Mouse (Mus musculus) midbrain, embryonic 15.5 days (tissue): ENCODE results near the gene Tiparp. TPM values are rescaled to one million over a fixed set of nuclear protein-coding genes. Genes with fewer than 3 reads are reported as not detected.

Experiments
- ATAC-seq: fragments of 200-750 bp; cut with Nextera tagmentation; replicated peaks from 2 replicates; pipeline ENCODE4 v1.8.0; 2017; ENCODE audit warnings: moderate TSS enrichment
- H3K27ac ChIP-seq: fragments of 300-500 bp; sonication (generic); 2 replicates; pipeline ENCODE4 v1.5.1; 2015; ENCODE audit warnings: mild to moderate bottlenecking, inconsistent platforms
- H3K27me3 ChIP-seq: fragments of 300-500 bp; sonication (generic); replicated peaks from 2 replicates; pipeline ENCODE4 v1.6.1; 2015; ENCODE audit warnings: inconsistent platforms
- H3K36me3 ChIP-seq: fragments of 300-500 bp; sonication (generic); replicated peaks from 2 replicates; pipeline ENCODE4 v1.6.1; 2015; ENCODE audit warnings: inconsistent platforms
- H3K4me1 ChIP-seq: fragments of 300-500 bp; sonication (generic); 2 replicates; pipeline ENCODE4 v1.6.1; 2015; ENCODE audit warnings: inconsistent platforms
- H3K4me2 ChIP-seq: fragments of 300-500 bp; sonication (generic); 2 replicates; pipeline ENCODE4 v1.6.1; 2015; ENCODE audit warnings: inconsistent platforms, mild to moderate bottlenecking, moderate library complexity
- H3K4me3 ChIP-seq: fragments of 300-500 bp; sonication (generic); 2 replicates; pipeline ENCODE4 v1.5.1; 2015; ENCODE audit warnings: mild to moderate bottlenecking, inconsistent platforms
- H3K9ac ChIP-seq: fragments of 300-500 bp; sonication (generic); 2 replicates; pipeline ENCODE4 v1.6.1; 2015; ENCODE audit warnings: mild to moderate bottlenecking, inconsistent platforms
- H3K9me3 ChIP-seq: fragments of 300-500 bp; sonication (generic); 2 replicates; pipeline ENCODE4 v1.6.1; 2016; ENCODE audit warnings: inconsistent platforms
- WGBS: fragments of 180-500 bp; shearing (Covaris S2); methylation state at CpG from one replicate; pipeline ENCODE4 v1.1.7; 2015; ENCODE audit warnings: mixed read lengths; 5-methylcytosine and 5-hydroxymethylcytosine counted together
- polyA plus RNA-seq: library from polyadenylated mRNA; unstranded; fragments of >200 nt; fragmentation: Nextera tagmentation; extraction: Ambion mirVana; gene quantifications from 2 replicates; pipeline ENCODE4 v1.2.1, GENCODE M21; 2015

Tiparp gene
- 25.8 and 27.3 TPM in 2 replicates for polyA plus RNA-seq

DNA sequence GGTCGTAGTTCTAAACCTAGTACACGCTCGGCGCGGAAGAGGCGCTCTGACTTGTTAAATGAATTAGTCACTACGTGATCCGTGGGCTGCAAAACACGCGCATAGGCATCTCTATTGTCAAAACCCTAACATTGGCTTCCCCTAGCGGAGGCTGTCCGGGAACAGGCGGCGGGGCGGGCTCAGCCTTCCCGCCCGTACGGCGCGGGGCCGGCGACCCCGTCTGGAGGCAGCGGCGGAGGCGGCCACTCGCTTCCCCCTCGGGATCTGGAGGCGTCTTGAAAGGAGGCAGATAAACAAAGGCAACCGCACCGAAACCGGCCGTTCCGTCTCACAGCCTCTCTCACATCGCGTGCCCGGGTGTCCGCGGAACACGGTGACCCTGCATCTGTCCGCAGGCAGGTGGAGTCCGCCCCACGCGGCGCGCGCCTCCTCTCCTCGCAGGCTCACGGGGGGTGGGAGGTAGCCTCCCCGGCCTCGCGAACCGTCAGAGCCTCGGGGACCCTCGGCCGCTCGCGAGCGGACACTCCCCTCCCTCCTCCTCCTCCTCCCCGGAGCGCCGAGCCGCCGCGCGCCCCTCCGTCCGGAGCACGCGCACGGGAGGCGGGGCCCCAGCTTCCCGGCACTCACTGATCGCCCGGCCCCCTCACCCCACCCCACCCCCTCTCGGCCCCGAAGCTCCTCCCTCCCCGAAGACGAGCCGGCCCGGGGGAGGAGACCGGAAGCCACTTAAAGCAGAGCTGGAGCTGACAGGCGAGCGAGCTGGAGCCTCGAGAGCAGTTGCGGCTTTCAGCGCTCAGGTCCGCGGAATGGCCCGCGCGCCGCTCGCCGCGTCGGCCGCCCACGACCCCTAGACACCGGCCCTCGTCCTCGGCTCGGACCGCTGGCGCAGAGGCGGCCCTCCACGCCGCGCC is at the start of gene Tiparp:
Gene Tiparp, plus strand, starts transcription at position 720 of the 911 bp plus-strand sequence.
- H3K27ac ChIP-seq = peak within 1 kb of the TSS; percentile 98
- H3K27me3 ChIP-seq = no peaks in the 10 kb centered on the region
- under 1% methylated on average over 89 of the region's 109 CpGs for WGBS
- no peaks in the 10 kb centered on the region for H3K9me3 ChIP-seq
- peak within 1 kb of the TSS; percentile 95 for H3K4me2 ChIP-seq
- ATAC-seq = peak; percentile 95
- H3K9ac ChIP-seq = peak within 1 kb of the TSS; percentile 73
- H3K36me3 ChIP-seq = no peaks in the 10 kb centered on the region
- H3K4me1 ChIP-seq = peaks cover 3% of the 10 kb centered on the region
- H3K4me3 ChIP-seq = peak within 1 kb of the TSS; percentile 74

DNA sequence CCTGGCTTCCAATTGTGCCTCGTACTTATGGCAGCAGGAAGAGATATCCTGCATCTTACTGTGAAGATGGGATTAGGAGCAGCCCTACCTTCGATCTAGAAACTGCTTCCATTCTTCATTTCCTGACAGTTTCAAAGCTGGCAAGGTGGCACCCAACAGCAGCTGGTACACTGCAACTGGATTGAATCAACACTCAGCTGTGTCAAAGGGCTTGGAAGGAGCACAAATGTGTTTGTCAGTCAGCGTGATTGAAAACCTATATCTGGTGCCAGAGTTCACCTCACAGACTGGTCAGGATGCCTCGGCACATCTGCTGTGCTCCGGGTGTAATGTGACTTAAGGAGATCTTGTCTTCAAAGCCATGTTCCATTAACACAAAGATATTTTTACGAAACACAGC is 47.5 kb upstream of the Tiparp start:
- Histone ChIP-seq H3K27me3 (no peaks in the 10 kb centered on the region), H3K4me1 (peaks cover 6% of the 10 kb centered on the region), H3K27ac (no peak overlapping the region), H3K4me2 (no peak overlapping the region), H3K9me3 (no peaks in the 10 kb centered on the region), H3K4me3 (no peak overlapping the region), H3K9ac (no peak overlapping the region), H3K36me3 (no peaks in the 10 kb centered on the region)
- ATAC-seq = no peak
- WGBS = 93% methylated on average over 6 of the region's 6 CpGs

DNA sequence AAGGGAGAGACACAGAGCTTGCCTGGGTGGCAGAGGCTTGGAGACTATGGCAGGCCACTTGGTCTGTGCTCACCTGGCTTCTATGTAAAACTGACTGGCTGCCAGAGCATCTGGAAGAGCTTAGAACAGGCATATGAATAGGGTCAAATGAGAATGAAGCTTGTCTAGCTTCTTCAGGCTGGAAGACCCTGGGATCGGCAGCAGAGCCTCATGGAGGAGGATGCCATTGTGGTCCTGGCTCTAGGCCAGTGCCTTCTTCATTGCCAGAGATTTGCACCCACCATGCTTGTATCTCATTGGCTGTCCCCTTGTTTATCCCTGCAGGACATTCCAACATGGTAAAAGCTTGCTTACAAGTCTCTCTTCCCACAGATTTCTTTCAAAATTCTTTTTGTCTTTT is 45.9 kb upstream of the Tiparp start:
- H3K4me1 ChIP-seq = peaks cover 2% of the 10 kb centered on the region; the same call in 1 of the 2 replicates
- no peak for ATAC-seq
- WGBS = 52% methylated on average over 1 of the region's 1 CpGs

DNA sequence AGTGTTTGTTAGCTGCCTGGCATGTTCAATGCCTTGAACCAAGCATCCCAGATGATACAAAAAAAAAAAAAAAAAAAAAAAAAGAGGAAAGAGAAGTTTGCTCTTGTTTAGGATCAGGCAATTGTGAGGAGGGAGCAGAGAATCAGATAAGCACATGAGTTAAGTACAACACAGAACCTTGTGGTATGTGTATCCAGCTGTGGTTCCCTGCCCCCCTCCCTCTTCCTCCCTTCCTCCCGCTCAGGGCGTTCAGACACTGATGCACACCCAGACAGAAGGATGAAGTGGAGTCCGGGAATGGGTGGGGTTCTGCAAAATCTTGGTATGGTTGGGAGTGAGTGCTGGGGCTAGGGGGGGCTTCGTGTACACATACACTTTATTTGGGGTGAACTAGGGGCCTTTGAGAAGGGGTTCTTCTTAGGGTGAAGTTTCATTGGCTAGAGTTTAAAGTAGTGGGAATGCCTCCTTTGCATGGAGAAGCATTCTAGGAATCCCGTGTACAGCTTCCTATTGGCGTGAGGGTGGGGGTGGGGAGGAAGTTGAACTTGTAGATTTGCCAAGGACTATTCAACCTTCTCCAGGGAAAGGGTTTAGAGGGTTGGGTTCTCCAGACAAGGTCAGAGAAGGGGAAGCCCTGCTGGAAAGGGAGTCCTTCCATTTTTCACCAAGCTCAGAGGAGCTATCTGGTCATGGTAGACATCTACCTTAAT is 45.4 kb upstream of the Tiparp start:
- no peaks in the 10 kb centered on the region for H3K27me3 ChIP-seq
- no peak overlapping the region for H3K4me3 ChIP-seq
- H3K9ac ChIP-seq = no peak overlapping the region
- WGBS = 69% methylated on average over 6 of the region's 6 CpGs
- no peak overlapping the region for H3K27ac ChIP-seq
- H3K36me3 ChIP-seq = no peaks in the 10 kb centered on the region
- no peak overlapping the region for H3K4me2 ChIP-seq
- H3K4me1 ChIP-seq = peaks cover 2% of the 10 kb centered on the region; the same call in 1 of the 2 replicates
- no peaks in the 10 kb centered on the region for H3K9me3 ChIP-seq
- ATAC-seq = 0 out of 2 replicates have a peak, but pooled peaks have one; percentile 42

More for the DNA sequence above, 45.9 kb upstream of the Tiparp start:
- no peaks in the 10 kb centered on the region for H3K36me3 ChIP-seq
- no peaks in the 10 kb centered on the region for H3K9me3 ChIP-seq
- H3K27ac ChIP-seq = no peak overlapping the region
- no peak overlapping the region for H3K4me3 ChIP-seq
- no peak overlapping the region for H3K4me2 ChIP-seq
- no peak overlapping the region for H3K9ac ChIP-seq
- no peaks in the 10 kb centered on the region for H3K27me3 ChIP-seq

DNA sequence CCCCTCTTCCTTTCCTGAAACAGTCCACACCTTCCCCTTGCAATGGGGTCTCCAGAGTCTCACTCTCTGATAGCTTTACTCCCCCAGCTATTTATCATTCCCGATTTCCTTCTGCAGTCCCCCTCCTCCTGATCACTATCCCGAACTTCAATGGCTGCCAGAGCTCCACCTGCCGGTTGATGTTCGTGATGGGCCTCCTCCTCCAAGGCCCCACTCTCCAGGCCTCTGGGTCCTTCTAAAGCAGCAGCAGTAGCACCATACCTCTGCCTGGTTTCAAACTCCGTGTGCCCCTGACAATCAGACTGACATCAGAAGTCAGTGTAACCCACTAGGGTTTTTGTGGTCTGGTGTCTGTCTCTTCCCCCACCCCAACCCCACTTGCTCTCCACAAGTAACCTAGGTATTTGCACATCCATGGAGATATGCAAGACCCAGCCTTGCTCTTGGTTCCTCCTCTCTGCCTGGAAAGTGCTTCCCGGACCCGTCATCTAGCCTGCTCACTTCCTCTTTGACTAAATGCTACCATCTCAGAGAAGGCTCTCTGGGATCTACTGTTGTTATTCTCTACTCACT is 44.0 kb upstream of the Tiparp start:
- Histone ChIP-seq H3K36me3 (no peaks in the 10 kb centered on the region), H3K4me1 (peaks cover 2% of the 10 kb centered on the region; the same call in 1 of the 2 replicates), H3K9ac (no peak overlapping the region), H3K27me3 (no peaks in the 10 kb centered on the region), H3K9me3 (no peaks in the 10 kb centered on the region), H3K4me2 (no peak overlapping the region), H3K4me3 (no peak overlapping the region), H3K27ac (no peak overlapping the region)
- 77% methylated on average over 7 of the region's 7 CpGs for WGBS
- ATAC-seq = no peak

DNA sequence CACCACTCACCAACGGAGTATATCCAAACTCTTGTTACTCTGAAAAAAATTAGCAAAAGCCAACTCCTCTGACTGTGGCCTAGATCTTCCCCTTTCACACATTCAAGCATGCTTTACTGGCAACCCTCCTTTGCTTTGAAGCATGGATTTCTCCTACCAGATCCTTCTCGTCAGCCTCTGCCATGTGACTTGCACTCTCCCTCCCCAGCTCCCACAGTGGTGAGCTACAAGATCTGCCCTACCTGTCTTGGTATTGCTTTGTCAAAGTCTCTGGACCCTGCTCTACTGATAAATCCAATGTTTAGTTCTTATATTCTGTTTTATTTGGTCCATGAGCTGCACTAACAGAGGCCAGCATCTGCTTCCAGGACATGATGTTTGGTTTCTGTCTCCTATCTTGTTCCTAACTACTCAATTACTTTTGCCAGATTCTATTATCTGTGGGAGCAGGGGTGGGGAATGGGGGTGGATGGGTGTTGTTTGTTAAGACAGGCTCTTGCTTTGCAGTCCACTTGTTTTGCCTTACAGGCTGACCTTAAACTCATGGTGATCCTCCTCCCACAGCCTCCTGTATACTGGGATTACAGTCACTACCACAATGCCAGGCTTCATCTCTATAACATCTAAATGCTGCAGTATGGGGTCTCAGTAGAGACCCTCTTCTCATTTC is 40.7 kb upstream of the Tiparp start:
- ATAC-seq = no peak
- no peak overlapping the region for H3K27ac ChIP-seq

DNA sequence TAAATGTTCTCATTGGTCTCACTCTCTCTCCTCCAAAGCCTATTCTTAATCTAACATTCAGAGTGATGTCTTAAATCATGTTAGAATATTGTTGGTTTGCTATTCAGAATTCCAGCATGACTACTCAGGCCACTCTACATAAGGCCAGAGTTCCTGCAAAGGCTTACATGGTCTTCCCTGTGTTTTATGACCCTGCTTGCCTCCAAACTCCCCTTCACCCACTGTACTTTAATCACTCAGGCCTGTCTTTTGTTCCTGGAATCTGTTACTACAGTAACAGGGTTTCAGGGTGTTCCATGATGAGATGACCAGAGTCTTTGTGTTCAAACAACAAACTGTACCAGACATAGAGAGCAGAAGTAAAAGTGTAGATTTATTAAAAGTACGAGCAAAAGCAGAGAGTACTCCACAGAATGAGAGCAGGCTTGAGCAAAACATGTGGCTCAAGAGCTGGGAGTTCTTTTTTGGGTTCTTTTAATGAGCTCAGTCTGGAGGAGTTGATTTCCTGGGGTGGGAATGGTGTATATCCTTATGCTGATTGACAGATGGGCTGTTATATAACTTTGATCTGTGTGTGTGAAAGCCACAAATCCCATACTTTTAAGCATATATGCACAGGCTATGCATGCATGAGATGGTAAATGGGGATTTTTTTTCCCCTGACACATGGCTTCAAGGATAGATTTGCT is 39.5 kb upstream of the Tiparp start:
- 75% methylated on average over 1 of the region's 1 CpGs for WGBS
- H3K27ac ChIP-seq = no peak overlapping the region

More for the DNA sequence above, 40.7 kb upstream of the Tiparp start:
- no peaks in the 10 kb centered on the region for H3K4me1 ChIP-seq
- H3K4me2 ChIP-seq = no peak overlapping the region
- WGBS = 72% methylated on average over 2 of the region's 2 CpGs
- no peak overlapping the region for H3K4me3 ChIP-seq
- H3K36me3 ChIP-seq = no peaks in the 10 kb centered on the region
- no peaks in the 10 kb centered on the region for H3K27me3 ChIP-seq
- H3K9ac ChIP-seq = no peak overlapping the region
- H3K9me3 ChIP-seq = no peaks in the 10 kb centered on the region

DNA sequence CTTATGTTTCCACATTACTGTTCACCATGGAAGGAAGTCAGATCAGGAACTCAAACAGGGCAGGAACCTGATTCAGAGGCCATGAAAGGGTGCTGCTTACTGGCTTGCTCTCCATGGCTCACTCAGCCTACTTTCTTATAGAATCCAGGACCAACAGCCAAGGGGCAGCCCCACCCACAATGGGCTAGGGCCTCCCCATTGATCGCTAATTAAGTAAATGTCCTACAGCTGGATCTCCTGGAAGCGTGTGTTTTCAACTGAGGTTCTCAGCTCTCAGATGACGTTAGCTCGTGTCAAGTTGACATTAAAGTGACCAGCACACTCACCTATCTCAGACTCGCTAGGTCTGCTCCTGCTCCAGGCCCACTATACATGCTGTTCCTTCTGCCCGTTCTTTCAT is 38.6 kb upstream of the Tiparp start:
- Histone ChIP-seq H3K4me1 (peaks cover 4% of the 10 kb centered on the region; the same call in 1 of the 2 replicates), H3K27me3 (no peaks in the 10 kb centered on the region), H3K9me3 (no peaks in the 10 kb centered on the region), H3K9ac (no peak overlapping the region), H3K4me3 (no peak overlapping the region), H3K4me2 (no peak overlapping the region), H3K27ac (no peak overlapping the region), H3K36me3 (no peaks in the 10 kb centered on the region)
- ATAC-seq = no peak
- WGBS = 92% methylated on average over 6 of the region's 6 CpGs

More for the DNA sequence above, 39.5 kb upstream of the Tiparp start:
- H3K27me3 ChIP-seq = no peaks in the 10 kb centered on the region
- H3K4me3 ChIP-seq = no peak overlapping the region
- no peak overlapping the region for H3K4me2 ChIP-seq
- no peak overlapping the region for H3K9ac ChIP-seq
- no peaks in the 10 kb centered on the region for H3K9me3 ChIP-seq
- no peak for ATAC-seq
- no peaks in the 10 kb centered on the region for H3K4me1 ChIP-seq
- H3K36me3 ChIP-seq = no peaks in the 10 kb centered on the region

DNA sequence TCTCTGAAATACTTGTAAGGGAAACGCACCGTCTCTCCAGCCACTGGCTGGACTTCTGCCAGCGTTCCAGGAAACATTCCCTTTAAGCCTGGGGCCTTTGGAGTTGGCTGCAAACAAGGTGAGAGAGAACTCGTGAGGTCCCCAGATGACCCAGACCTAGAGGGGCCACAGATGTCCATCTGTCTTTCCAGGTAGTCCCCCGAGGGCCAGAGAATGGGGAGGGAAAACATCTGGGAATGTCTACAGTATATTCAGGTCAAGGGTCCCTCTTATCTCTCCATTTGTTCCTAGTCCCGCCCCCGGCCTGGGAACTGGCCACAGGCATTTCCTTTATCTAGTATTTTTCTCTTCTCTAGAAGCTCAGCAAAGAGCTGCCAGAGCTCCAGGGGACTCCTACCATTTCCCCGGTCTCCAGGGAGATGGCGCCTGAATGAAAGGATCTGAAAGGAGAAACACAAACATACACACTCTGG is 33.9 kb upstream of the Tiparp start:
- Histone ChIP-seq H3K4me1 (peaks cover 4% of the 10 kb centered on the region; the same call in 1 of the 2 replicates), H3K9me3 (no peaks in the 10 kb centered on the region), H3K9ac (no peak overlapping the region), H3K27ac (peak overlapping the region; percentile 16; the same call in 1 of the 2 replicates), H3K27me3 (no peaks in the 10 kb centered on the region), H3K36me3 (no peaks in the 10 kb centered on the region), H3K4me2 (0 out of 2 replicates have a peak overlapping the region, but pooled peaks have one; percentile 1), H3K4me3 (no peak overlapping the region)
- WGBS = 43% methylated on average over 9 of the region's 9 CpGs
- ATAC-seq = no peak

DNA sequence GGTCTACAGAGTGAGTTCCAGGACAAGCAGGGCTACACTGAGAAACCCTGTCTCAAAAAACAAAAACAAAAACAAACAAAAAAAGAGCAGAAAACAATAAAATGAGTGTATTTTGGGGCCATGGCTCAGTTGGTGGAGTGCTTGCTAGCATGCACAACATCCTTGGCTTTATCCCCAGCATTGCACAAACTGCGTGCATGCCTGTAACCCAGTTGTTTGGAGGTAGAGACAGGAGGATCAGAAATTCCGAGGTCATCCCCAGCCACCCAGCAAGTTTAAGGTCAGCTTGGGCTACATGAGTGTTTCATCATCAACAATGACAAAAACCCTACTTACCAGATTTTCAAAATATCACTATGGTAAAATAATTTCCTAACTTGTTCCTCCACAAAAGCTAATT is 20.4 kb upstream of the Tiparp start:
- H3K9me3 ChIP-seq = no peaks in the 10 kb centered on the region
- no peaks in the 10 kb centered on the region for H3K27me3 ChIP-seq
- H3K4me1 ChIP-seq = no peaks in the 10 kb centered on the region
- H3K4me3 ChIP-seq = no peak overlapping the region
- no peak overlapping the region for H3K27ac ChIP-seq
- H3K36me3 ChIP-seq = no peaks in the 10 kb centered on the region
- WGBS = 77% methylated on average over 2 of the region's 2 CpGs
- H3K4me2 ChIP-seq = no peak overlapping the region
- no peak for ATAC-seq
- no peak overlapping the region for H3K9ac ChIP-seq

DNA sequence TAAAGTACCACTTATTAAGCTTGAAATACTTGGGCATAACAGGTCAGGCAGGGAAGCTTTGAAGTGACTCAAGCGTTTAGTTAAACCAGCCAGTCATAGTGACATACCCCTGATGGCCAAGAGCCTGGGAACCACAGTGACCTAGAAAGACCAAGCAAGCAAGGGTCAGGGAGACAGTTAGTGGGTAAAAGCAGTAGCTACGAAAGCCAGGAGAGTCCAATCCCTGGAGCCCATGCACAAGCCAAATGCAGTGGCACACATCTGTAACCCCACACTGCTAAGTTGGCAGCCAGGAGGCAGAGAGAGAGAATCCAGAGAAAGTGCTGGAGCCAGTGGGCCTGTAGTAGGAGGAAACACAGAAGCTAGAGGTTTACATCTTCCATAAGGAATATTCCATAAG is 17.6 kb upstream of the Tiparp start:
- no peaks in the 10 kb centered on the region for H3K27me3 ChIP-seq
- H3K9me3 ChIP-seq = no peaks in the 10 kb centered on the region
- ATAC-seq = no peak
- no peak overlapping the region for H3K4me3 ChIP-seq
- H3K4me1 ChIP-seq = no peaks in the 10 kb centered on the region
- H3K36me3 ChIP-seq = no peaks in the 10 kb centered on the region
- H3K4me2 ChIP-seq = no peak overlapping the region
- H3K27ac ChIP-seq = no peak overlapping the region
- H3K9ac ChIP-seq = no peak overlapping the region
- WGBS = 86% methylated on average over 2 of the region's 2 CpGs
